Mouse (Mus musculus): ENCODE results near the gene Egfl7. TPM values are rescaled to one million over a fixed set of nuclear protein-coding genes. Genes with fewer than 3 reads are reported as not detected.
A peak's percentile ranks its signal among the peaks of the same experiment; 100 is the strongest.

Gene Egfl7
- total and polyA plus RNA-seq, 3 experiments = 102 to 499 (median 111) TPM

- Histone ChIP-seq H3K4me3 (no peak overlapping the region), H3K9ac (ENCODE audit: low read depth, low read length) (no peak overlapping the region), H3K27ac (no peak overlapping the region), H3K27me3 (ENCODE audit: control insufficient read depth, insufficient read depth, low read length) (no peaks in the 10 kb centered on the region), H3K4me1 (ENCODE audit: control insufficient read depth, insufficient read depth, low read length) (peaks cover 5% of the 10 kb centered on the region), H3K36me3 (ENCODE audit: control insufficient read depth, insufficient read depth, low read length) (peaks cover 7% of the 10 kb centered on the region), H3K79me2 (replicated peaks; ENCODE audit: control insufficient read depth, insufficient read depth, low read length) (no peaks in the 10 kb centered on the region)
- 71% methylated on average over 4 of the region's 4 CpGs for WGBS
- intact Hi-C loops (cut with DNase I) = no loop called here
- no peak for DNase-seq
- no peak for TF ChIP-seq EP300 (IDR thresholded peaks at IDR 0.05; ENCODE audit: insufficient read depth, low read depth, low read length)
- TF ChIP-seq POLR2A (IDR thresholded peaks at IDR 0.05; ENCODE audit: insufficient read depth, low read depth, low read length) = 0 out of 2 replicates have a peak, but pooled peaks have one; percentile 14
- no peak for TF ChIP-seq CTCF (IDR thresholded peaks at IDR 0.05)
These were observed 54.2 kb downstream of the Egfl7 start for GRCm38 (mm10) chr2:26633953-26634530.

GRCm38 (mm10) chr2:26634629-26635488 is 55.0 kb downstream of the Egfl7 start:
- peaks cover 7% of the 10 kb centered on the region for H3K36me3 ChIP-seq (ENCODE audit: control insufficient read depth, insufficient read depth, low read length)
- no peak for DNase-seq
- no peak overlapping the region for H3K27ac ChIP-seq
- 58% methylated on average over 12 of the region's 12 CpGs for WGBS
- intact Hi-C loops (cut with DNase I) = no loop called here
- no peaks in the 10 kb centered on the region for H3K27me3 ChIP-seq (ENCODE audit: control insufficient read depth, insufficient read depth, low read length)
- H3K79me2 ChIP-seq (replicated peaks; ENCODE audit: control insufficient read depth, insufficient read depth, low read length) = no peaks in the 10 kb centered on the region
- H3K4me1 ChIP-seq (ENCODE audit: control insufficient read depth, insufficient read depth, low read length) = peaks cover 6% of the 10 kb centered on the region
- TF ChIP-seq EP300 (IDR thresholded peaks at IDR 0.05; ENCODE audit: insufficient read depth, low read depth, low read length) (no peak), CTCF (IDR thresholded peaks at IDR 0.05) (no peak), POLR2A (IDR thresholded peaks at IDR 0.05; ENCODE audit: insufficient read depth, low read depth, low read length) (0 out of 2 replicates have a peak, but pooled peaks have one; percentile 35)
- H3K4me3 ChIP-seq = no peak overlapping the region
- H3K9ac ChIP-seq (ENCODE audit: low read depth, low read length) = no peak overlapping the region

GRCm38 (mm10) chr2:26635489-26636324 is 55.9 kb downstream of the Egfl7 start:
- no peak overlapping the region for H3K27ac ChIP-seq

GRCm38 (mm10) chr2:26636325-26636635 is 56.5 kb downstream of the Egfl7 start:
- Histone ChIP-seq H3K27me3 (ENCODE audit: control insufficient read depth, insufficient read depth, low read length) (no peaks in the 10 kb centered on the region), H3K9ac (ENCODE audit: low read depth, low read length) (no peak overlapping the region), H3K36me3 (ENCODE audit: control insufficient read depth, insufficient read depth, low read length) (peaks cover 7% of the 10 kb centered on the region), H3K4me3 (no peak overlapping the region), H3K27ac (no peak overlapping the region), H3K4me1 (ENCODE audit: control insufficient read depth, insufficient read depth, low read length) (peaks cover 8% of the 10 kb centered on the region), H3K79me2 (replicated peaks; ENCODE audit: control insufficient read depth, insufficient read depth, low read length) (no peaks in the 10 kb centered on the region)
- TF ChIP-seq CTCF (IDR thresholded peaks at IDR 0.05) (no peak), EP300 (IDR thresholded peaks at IDR 0.05; ENCODE audit: insufficient read depth, low read depth, low read length) (no peak), POLR2A (IDR thresholded peaks at IDR 0.05; ENCODE audit: insufficient read depth, low read depth, low read length) (no peak)
- DNase-seq = no peak
- WGBS = 56% methylated on average over 2 of the region's 2 CpGs
- intact Hi-C loops (cut with DNase I) = no loop called here

More at GRCm38 (mm10) chr2:26635489-26636324, 55.9 kb downstream of the Egfl7 start:
- H3K27me3 ChIP-seq (ENCODE audit: control insufficient read depth, insufficient read depth, low read length) = no peaks in the 10 kb centered on the region
- no peak for DNase-seq
- H3K4me1 ChIP-seq (ENCODE audit: control insufficient read depth, insufficient read depth, low read length) = peaks cover 8% of the 10 kb centered on the region
- TF ChIP-seq CTCF (IDR thresholded peaks at IDR 0.05) (no peak), POLR2A (IDR thresholded peaks at IDR 0.05; ENCODE audit: insufficient read depth, low read depth, low read length) (no peak), EP300 (IDR thresholded peaks at IDR 0.05; ENCODE audit: insufficient read depth, low read depth, low read length) (no peak)
- no peak overlapping the region for H3K4me3 ChIP-seq
- peaks cover 7% of the 10 kb centered on the region for H3K36me3 ChIP-seq (ENCODE audit: control insufficient read depth, insufficient read depth, low read length)
- no peak overlapping the region for H3K9ac ChIP-seq (ENCODE audit: low read depth, low read length)
- intact Hi-C loops (cut with DNase I) = no loop called here
- H3K79me2 ChIP-seq (replicated peaks; ENCODE audit: control insufficient read depth, insufficient read depth, low read length) = no peaks in the 10 kb centered on the region
- WGBS = 75% methylated on average over 21 of the region's 21 CpGs

- no peak for DNase-seq
- no peak overlapping the region for H3K27ac ChIP-seq
- peaks cover 8% of the 10 kb centered on the region for H3K4me1 ChIP-seq (ENCODE audit: control insufficient read depth, insufficient read depth, low read length)
- intact Hi-C loops (cut with DNase I) = no loop called here
- no peaks in the 10 kb centered on the region for H3K79me2 ChIP-seq (replicated peaks; ENCODE audit: control insufficient read depth, insufficient read depth, low read length)
- H3K4me3 ChIP-seq = no peak overlapping the region
- H3K9ac ChIP-seq (ENCODE audit: low read depth, low read length) = no peak overlapping the region
- 73% methylated on average over 4 of the region's 4 CpGs for WGBS
- TF ChIP-seq CTCF (IDR thresholded peaks at IDR 0.05) (no peak), EP300 (IDR thresholded peaks at IDR 0.05; ENCODE audit: insufficient read depth, low read depth, low read length) (no peak), POLR2A (IDR thresholded peaks at IDR 0.05; ENCODE audit: insufficient read depth, low read depth, low read length) (no peak)
- no peaks in the 10 kb centered on the region for H3K27me3 ChIP-seq (ENCODE audit: control insufficient read depth, insufficient read depth, low read length)
- H3K36me3 ChIP-seq (ENCODE audit: control insufficient read depth, insufficient read depth, low read length) = peaks cover 7% of the 10 kb centered on the region
These were observed 57.6 kb downstream of the Egfl7 start for GRCm38 (mm10) chr2:26637316-26637932.
